Mouse (Mus musculus) left cerebral cortex, postnatal 10 days (tissue): ENCODE measurements around the gene Slc1a7. TPM values are rescaled to one million over a fixed set of nuclear protein-coding genes. Genes with fewer than 3 reads are reported as not detected.

ENCODE experiments used
- DNase-seq, 2 experiments: peaks; one replicate each; pipeline ENCODE4 v3.0.0; 2021 to 2022; ENCODE audit warnings: low spot score in 2 of 2, mixed read lengths in 1 of 2; ENCODE audit errors: extremely low spot score in 1 of 2
- intact Hi-C: fragments of 180-260 bp; cut with DNase I; formaldehyde crosslinking; loops from one replicate; pipeline ENCODE4 v1.15.1; 2025
- total RNA-seq, 2 experiments: library from RNA; stranded (reverse); gene quantifications; 2 replicates each; pipeline ENCODE4 v1.2.3; 2021

Slc1a7 gene
- total RNA-seq, 2 experiments from 2014 or later = not detected

DNA sequence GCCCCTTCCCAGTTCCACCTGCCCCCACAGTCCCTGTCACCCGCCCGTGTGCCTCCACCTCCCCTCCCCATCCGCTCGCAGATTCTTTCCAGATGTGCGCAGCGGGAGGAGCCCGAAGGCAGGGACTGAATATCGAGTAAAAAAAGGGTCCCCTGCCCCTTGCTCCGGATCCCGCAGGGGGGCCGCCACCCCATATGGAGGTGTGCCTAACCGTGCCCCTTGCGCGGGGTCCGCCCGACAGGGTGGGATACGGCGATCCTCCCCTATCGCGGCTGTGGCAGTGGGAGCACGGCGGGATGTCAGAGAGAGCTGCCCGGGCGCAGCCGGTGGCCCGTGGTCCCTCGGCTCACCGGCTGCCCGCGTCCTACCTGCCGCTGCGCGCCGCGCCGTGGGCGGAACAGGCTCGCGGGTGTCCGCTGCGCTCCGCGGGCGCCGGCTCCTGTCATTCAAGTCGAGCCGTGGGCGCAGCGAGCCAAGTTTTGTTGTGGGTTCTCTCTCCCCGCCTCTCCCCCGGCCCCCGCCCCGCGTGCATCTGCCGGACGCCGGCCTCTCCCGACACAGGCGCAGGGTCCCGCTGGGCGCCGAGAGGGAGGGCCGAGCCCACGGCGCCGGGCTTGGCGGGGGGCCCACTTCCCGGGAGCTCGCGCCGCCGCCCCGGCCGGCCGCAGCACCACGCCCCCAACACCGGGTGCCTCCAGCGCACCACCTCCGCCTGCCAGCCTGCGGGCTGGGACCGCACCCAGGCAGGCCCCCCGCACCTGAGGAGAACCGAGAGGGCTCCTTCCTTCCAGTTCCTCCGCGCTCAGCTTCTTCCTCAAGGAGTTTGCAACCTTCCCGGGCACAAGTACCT is 63.6 kb downstream of the Slc1a7 start:
- intact Hi-C loops = no loop called here
- DNase-seq = peak in 1 of 2 experiments; percentile 77

DNA sequence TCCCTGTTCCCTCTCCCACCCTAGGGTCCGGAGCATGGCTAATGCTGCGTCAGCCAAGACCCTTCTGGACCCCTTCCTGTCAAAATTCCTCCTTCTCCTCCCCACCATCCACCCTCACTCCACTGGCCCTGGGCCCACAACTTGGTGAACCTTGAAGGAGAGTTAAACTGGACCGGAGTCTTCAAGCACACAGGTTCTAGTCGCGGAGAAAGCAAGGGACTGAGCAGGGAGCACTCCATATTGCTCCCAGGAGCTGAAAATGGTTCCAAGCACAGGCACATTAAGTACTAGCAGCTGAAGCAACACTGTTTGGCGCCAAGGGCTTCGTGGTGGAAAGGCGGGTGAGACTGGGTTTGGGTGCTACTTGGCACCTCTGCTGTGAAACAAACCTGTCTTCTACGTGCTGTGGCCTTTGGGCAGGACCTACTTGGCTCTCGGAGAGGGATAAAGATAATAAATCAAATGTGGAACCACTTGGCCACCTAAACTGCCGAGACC is 64.3 kb downstream of the Slc1a7 start:
- no peak for DNase-seq
- intact Hi-C loops = no loop called here

DNA sequence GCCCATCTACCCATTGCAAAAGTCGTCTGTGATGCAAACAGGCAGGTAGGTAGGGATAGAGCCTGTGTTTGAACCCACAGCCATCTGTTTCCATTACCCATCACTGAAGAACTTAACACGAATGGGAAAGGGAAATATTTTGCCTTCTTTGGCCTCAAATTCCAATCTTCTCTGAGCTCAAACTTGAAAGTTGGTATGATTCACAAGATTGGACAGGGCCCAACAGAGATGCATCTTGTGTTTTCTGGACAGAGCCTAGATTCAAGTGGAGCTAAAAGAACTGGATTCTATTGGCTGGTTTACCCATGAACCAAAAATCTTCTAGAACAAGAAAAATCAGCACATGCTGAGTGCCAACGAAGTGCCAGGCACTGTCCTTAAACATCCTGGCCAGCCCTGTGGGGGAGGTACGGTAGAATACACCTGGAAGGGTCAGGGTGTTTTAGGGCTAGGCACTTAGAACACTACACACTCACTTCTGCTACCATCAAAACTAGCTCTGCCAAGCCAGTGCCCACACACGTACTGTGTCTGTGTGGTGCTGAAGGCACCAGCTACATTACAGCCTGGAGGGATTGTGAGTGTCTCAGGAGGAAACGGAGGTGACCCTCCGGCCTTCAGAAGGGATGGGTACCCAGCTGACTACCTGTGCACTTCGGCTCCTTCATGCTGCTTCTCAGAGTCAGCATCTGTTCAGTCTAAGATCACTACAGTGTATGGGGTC is 65.1 kb downstream of the Slc1a7 start:
- no peak for DNase-seq
- intact Hi-C loops = no loop called here

DNA sequence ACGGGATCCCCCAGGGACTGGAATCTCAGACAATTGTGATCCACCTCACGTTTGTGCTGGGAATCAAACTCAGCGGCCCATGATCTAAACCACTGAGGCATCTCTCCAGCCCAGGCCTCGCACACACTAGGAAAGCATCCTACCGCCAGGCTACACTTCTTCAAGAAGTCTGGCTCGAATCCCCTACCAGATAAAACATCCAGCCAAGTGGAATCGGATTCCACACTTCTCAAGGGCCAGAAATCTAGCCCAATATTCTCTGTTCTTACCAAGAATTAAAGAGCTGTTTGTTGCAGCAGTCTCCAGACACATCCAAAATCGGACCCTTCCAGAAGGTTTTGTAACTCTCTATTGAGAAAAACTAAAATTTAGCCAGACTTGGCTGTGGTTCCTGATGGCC is 68.9 kb downstream of the Slc1a7 start:
- no peak for DNase-seq
- intact Hi-C loops = no loop called here

DNA sequence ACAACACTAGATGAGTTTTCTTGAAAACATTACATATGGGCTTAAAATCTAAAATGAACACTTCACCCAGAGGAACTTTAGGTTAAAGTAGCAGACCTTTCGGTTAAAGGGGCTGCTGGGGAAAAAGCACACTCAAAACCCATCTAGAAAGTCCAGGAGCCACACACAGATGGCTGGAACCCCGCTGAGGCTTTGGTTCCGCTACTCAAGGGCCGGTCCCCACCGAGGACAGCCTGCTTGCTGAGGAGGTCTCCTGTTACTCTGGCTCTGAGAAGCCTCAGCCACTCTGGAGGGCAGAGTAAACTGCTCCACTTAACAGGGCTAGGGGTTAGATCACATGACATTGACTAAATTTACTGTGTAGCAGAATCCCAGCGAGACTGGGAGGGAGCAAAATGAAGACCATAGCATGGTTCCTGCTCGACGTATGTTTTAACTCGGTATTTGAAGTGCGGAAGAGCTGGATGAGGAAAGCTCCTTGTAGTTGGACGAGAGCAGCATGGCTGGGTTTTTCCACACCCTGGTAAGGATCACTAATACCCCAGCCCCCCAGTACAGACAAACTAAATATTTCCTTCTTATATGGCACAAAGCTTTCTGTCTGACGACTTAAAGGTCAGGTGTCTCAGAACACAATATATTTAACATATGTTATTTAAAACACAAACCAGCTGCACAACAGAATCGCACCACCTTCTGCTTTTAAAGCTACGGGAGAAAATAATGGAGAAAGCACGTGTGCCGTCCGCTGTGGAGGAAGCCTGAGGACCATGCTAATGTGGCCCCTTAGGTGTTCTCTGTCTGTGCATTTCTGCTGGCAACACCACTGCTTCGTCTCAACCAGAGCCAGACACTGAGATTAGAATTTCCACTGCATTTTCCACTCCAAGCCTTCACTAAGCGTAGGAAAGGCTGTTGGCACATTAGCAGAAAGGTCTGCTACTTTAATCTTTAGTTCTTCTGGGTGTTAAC is 77.3 kb downstream of the Slc1a7 start:
- intact Hi-C loops = no loop called here
- no peak for DNase-seq

DNA sequence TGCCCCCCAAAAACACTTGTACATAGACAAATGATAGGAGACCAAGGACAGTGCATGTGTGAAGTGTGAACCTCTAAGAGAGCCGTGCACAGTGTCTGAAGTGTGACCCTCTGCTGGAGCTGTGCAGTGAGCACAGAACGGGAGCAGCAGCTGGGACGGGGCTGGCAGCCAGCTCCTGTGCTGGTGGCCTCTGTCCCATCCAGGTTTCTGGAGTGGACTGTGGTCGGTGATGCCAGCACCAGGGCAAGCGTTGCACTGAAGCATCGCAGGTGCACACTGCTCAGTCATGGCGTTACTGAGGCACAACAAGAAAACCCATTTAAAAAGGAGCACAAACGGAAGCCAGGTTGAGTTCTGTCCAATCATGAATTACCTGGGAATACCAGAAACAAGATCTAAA is 78.0 kb downstream of the Slc1a7 start:
- DNase-seq = no peak

DNA sequence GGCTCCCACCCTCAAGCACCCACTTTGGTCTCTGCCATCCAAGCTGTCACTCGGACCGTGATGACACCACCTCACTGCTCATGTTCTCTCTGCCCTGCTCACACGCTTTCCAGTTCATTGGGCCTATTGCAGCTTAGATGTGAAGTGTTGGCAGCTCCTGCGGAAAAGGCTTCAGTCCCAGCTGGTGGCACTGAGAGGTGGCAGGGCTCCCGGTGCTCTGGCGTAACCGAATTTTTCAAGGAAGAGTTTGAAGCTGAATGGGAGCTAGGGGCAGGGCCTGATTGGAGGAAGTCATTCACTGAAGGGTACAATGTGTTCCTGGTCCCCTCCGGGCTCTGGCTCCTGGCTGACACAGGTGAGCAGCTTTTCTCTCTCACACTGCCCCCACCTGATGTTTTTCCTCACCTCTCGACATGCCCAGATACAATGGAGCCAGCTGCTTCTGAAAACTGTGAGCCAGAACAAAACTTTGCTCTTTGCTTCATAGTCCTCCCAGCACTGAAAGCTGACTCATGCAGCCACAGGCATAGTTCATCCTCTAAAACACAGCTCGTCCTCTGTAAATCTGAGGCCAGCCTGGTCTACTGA is 83.6 kb downstream of the Slc1a7 start:
- intact Hi-C loops = no loop called here
- no peak for DNase-seq

More for the DNA sequence above, 78.0 kb downstream of the Slc1a7 start:
- intact Hi-C loops = no loop called here

DNA sequence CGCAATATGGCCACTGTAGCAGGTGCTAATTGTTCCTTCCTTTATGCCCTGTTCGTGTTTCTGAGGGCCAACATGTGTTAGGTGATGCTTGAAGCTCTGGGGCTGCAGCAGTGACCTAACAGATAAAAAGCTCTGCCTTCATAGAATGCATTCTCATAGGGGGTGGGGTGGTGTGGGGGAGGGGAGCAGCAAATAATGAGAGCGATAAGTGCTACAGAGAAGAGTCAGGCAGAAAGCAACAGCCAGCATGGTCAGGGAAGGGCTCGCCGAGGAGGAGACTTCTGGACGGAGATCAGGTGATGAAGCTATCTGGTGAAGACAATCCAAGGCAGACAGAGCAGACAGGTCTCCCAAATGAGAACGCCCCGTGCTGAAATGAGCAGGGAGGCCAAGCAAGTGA is 84.5 kb downstream of the Slc1a7 start:
- no peak for DNase-seq
- intact Hi-C loops = no loop called here

DNA sequence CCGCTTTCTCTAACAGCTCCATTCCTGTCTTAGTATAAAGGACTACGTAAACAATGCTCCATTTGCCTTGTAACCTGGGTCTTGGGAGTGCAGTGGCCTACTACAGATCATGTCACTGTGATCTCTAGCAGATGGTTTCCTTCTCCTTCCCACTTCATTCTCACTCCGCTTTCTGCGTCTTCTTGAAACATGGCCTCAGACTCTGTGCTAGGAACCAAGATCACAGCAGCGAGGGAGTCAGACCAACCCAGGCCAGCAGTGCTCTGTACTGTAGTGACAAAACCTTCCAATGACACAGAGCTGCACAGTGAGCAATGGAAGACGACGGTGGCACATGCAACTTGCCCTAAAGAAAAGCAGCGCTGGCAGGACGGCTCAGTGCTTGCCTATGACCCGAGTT is 87.7 kb downstream of the Slc1a7 start:
- intact Hi-C loops = no loop called here
- no peak for DNase-seq

DNA sequence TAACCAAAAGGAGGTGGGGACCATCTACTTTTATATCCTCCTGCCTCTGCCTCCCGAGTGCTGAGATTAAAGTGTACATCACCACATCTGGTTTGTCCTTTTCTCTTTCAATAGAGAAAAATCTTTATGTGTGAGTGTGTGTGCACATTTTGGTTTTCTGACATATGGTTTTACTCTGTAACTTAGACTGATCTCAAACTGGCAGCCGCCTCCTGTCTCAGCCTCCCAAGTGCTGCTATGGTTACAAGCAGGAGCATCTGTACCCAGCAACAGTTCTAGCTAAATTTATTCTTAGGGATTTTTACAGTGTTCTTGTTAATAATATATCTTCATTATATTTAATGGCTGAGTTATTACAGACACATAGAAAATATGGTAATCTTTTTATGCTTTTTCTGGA is 89.1 kb downstream of the Slc1a7 start:
- DNase-seq = no peak
- intact Hi-C loops = no loop called here

DNA sequence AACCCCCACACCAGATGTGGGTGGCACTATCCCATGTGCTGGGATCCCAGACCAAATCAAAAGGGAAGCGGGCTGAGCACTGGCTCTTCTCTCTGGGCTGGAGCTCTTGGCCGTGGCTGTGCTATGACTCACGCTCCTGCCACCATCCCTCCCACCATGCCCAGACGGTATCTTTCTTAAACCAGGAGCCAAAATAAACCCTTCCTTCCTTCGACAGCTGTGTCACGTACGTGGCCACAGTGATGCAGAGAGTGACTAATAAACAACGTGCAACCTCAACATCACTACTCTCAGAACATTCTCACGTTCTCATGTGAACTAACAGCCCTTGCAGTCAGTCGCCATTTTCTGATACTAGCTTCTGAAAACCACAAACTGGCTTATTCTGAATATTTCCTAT is 90.0 kb downstream of the Slc1a7 start:
- intact Hi-C loops = no loop called here
- no peak for DNase-seq

DNA sequence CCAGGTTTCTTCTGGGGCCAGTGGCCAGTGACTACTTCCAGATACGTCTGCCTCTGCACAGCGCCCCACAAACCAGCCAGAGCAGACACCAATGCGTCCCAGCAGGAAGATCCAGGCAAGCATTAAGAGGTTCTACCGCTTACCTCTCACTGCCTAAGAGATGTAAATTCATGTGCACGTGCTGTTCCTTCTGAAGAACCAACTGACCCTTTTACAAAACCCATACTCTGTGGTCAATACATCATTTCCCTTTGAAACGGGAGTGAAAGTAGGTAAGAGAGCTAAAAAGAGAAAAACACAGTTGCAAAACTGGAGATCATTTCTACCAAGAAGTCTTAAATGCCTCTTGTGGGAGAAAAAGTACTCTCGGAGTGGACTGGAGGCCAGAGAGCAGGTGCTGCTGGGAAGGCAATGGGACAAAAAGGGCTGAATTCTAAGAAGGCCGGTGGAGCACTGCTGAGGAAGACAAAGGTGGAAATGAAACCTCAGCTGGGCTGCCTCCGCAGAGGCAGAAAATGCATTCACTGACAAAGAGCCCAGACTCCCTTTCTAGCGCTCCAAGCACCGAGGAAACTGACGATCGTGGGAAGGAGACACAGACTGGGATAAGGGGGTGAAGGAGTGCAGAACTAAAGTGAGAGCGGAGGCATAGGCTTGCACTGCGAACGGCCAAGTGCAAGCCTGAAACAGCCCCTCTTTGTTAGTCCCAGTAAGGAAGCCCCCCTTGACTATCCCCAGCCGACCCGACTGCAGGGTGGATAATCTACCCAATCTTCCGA is 91.7 kb downstream of the Slc1a7 start:
- intact Hi-C loops = no loop called here
- DNase-seq = no peak

DNA sequence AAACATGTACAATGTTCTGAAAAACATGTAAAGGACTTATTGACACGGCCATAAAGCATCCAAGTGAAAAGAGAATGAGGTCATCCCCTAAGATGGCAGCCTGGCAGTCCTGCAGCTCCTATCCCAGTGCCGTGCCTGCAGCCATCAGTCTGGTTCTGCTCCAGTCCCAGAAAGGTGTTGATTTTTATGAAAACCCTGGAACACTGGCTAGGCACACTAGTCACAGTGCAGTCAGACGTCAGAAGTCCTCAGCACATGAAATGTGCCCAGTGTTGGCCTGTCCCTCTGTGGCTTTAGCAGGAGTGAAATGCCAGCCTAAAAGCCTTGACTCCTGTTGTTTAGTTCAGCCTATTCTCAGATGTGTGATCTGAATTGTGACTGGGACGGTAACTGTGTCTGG is 92.6 kb downstream of the Slc1a7 start:
- no peak for DNase-seq
- intact Hi-C loops = no loop called here

DNA sequence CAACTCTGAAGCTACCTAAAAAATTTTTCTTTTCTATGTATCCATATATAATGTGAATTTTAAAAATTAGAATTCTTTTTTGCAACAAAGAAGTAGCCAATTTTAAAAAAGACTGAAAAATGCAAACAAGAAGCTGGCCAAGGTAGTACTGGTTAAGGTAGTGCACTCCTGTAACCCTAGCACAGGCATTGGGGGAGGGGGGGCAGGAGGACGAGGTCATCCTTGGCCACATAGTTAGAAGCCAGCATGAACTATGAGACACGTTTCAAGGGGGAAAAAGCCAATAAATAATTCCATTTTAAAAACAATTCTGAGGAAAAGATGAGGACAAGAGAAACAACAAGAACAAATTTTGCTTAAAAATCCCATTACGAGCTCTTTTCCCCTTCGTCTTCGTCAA is 94.4 kb downstream of the Slc1a7 start:
- intact Hi-C loops = no loop called here
- no peak for DNase-seq
